Mouse (Mus musculus) limb, embryonic 15.5 days (tissue): ENCODE measurements around the gene Rbfox1. TPM values are rescaled to one million over a fixed set of nuclear protein-coding genes. Genes with fewer than 3 reads are reported as not detected.

Experiments
- ATAC-seq: fragments of 200-750 bp; cut with Nextera tagmentation; 2 replicates; pipeline ENCODE4 v1.8.0; 2017; ENCODE audit warnings: low read depth, moderate TSS enrichment; ENCODE audit not compliant: insufficient number of reproducible peaks, low FRiP score, low TSS enrichment
- H3K27ac ChIP-seq: fragments of 300-500 bp; sonication (generic); 2 replicates; pipeline ENCODE4 v1.5.1; 2015; ENCODE audit warnings: moderate library complexity, mild to moderate bottlenecking, inconsistent platforms
- H3K27me3 ChIP-seq: fragments of 300-500 bp; sonication (generic); 2 replicates; pipeline ENCODE4 v1.6.1; 2015; ENCODE audit warnings: inconsistent platforms
- H3K36me3 ChIP-seq: fragments of 300-500 bp; sonication (generic); 2 replicates; pipeline ENCODE4 v1.6.1; 2015; ENCODE audit warnings: inconsistent platforms
- H3K4me1 ChIP-seq: fragments of 300-500 bp; sonication (generic); 2 replicates; pipeline ENCODE4 v1.6.1; 2015; ENCODE audit warnings: inconsistent platforms
- H3K4me2 ChIP-seq: fragments of 300-500 bp; sonication (generic); 2 replicates; pipeline ENCODE4 v1.6.1; 2015; ENCODE audit warnings: mild to moderate bottlenecking, inconsistent platforms
- H3K4me3 ChIP-seq: fragments of 300-500 bp; sonication (generic); 2 replicates; pipeline ENCODE4 v1.5.1; 2015; ENCODE audit warnings: mild to moderate bottlenecking, inconsistent platforms
- H3K9ac ChIP-seq: fragments of 300-500 bp; sonication (generic); 2 replicates; pipeline ENCODE4 v1.6.1; 2015; ENCODE audit warnings: inconsistent platforms
- H3K9me3 ChIP-seq: fragments of 300-500 bp; sonication (generic); 2 replicates; pipeline ENCODE4 v1.6.1; 2016; ENCODE audit warnings: inconsistent platforms
- WGBS: fragments of 180-500 bp; shearing (Covaris S2); methylation state at CpG from one replicate; pipeline ENCODE4 v1.1.7; 2015; 5-methylcytosine and 5-hydroxymethylcytosine counted together
- polyA plus RNA-seq: library from polyadenylated mRNA; unstranded; fragments of >200 nt; fragmentation: Nextera tagmentation; extraction: Ambion mirVana; gene quantifications from 2 replicates; pipeline ENCODE4 v1.2.1, GENCODE M21; 2015

Gene Rbfox1
- polyA plus RNA-seq, 1 experiment from 2014 or later = 4.0 TPM

- Histone ChIP-seq H3K4me2 (no peak overlapping the region), H3K27me3 (no peaks in the 10 kb centered on the region), H3K4me3 (no peak overlapping the region), H3K36me3 (no peaks in the 10 kb centered on the region), H3K4me1 (no peaks in the 10 kb centered on the region), H3K9me3 (no peaks in the 10 kb centered on the region), H3K27ac (no peak overlapping the region), H3K9ac (no peak overlapping the region)
- ATAC-seq = no peak
- 71% methylated on average over 5 of the region's 5 CpGs for WGBS
Observed at GRCm38 (mm10) chr16:6100421-6100877, 215.3 kb downstream of the Rbfox1 start.

- H3K4me3 ChIP-seq = no peak overlapping the region
- no peaks in the 10 kb centered on the region for H3K27me3 ChIP-seq
- no peak for ATAC-seq
- H3K9me3 ChIP-seq = no peaks in the 10 kb centered on the region
- no peak overlapping the region for H3K27ac ChIP-seq
- H3K9ac ChIP-seq = no peak overlapping the region
- no peaks in the 10 kb centered on the region for H3K36me3 ChIP-seq
- no peaks in the 10 kb centered on the region for H3K4me1 ChIP-seq
- WGBS = 71% methylated on average over 2 of the region's 2 CpGs
- no peak overlapping the region for H3K4me2 ChIP-seq
Observed at GRCm38 (mm10) chr16:6103713-6104112, 218.6 kb downstream of the Rbfox1 start.

GRCm38 (mm10) chr16:6110121-6110520 lies 225.0 kb downstream of the Rbfox1 start:
- ATAC-seq = no peak
- Histone ChIP-seq H3K4me2 (no peak overlapping the region), H3K27ac (no peak overlapping the region), H3K36me3 (no peaks in the 10 kb centered on the region), H3K27me3 (no peaks in the 10 kb centered on the region), H3K9me3 (no peaks in the 10 kb centered on the region), H3K4me3 (no peak overlapping the region), H3K9ac (no peak overlapping the region), H3K4me1 (no peaks in the 10 kb centered on the region)
- WGBS = 93% methylated on average over 3 of the region's 3 CpGs

GRCm38 (mm10) chr16:6113836-6114475 lies 228.8 kb downstream of the Rbfox1 start:
- H3K4me2 ChIP-seq = no peak overlapping the region
- WGBS = 30% methylated on average over 5 of the region's 5 CpGs
- no peak overlapping the region for H3K27ac ChIP-seq
- no peaks in the 10 kb centered on the region for H3K9me3 ChIP-seq
- H3K4me1 ChIP-seq = no peaks in the 10 kb centered on the region
- H3K36me3 ChIP-seq = no peaks in the 10 kb centered on the region
- H3K9ac ChIP-seq = no peak overlapping the region
- H3K27me3 ChIP-seq = no peaks in the 10 kb centered on the region
- no peak for ATAC-seq
- H3K4me3 ChIP-seq = no peak overlapping the region

- Histone ChIP-seq H3K9ac (no peak overlapping the region), H3K4me1 (no peaks in the 10 kb centered on the region), H3K4me3 (no peak overlapping the region), H3K27ac (no peak overlapping the region), H3K9me3 (no peaks in the 10 kb centered on the region), H3K36me3 (no peaks in the 10 kb centered on the region), H3K27me3 (no peaks in the 10 kb centered on the region), H3K4me2 (no peak overlapping the region)
- WGBS = 48% methylated on average over 1 of the region's 1 CpGs
- ATAC-seq = no peak
Observed at GRCm38 (mm10) chr16:6119472-6119871, 234.3 kb downstream of the Rbfox1 start.

- no peak overlapping the region for H3K9ac ChIP-seq
- ATAC-seq = no peak
- H3K27ac ChIP-seq = no peak overlapping the region
- H3K4me2 ChIP-seq = no peak overlapping the region
- H3K9me3 ChIP-seq = no peaks in the 10 kb centered on the region
- H3K4me3 ChIP-seq = no peak overlapping the region
- 88% methylated on average over 4 of the region's 4 CpGs for WGBS
- no peaks in the 10 kb centered on the region for H3K27me3 ChIP-seq
- no peaks in the 10 kb centered on the region for H3K4me1 ChIP-seq
- H3K36me3 ChIP-seq = no peaks in the 10 kb centered on the region
Observed at GRCm38 (mm10) chr16:6121232-6121631, 236.1 kb downstream of the Rbfox1 start.

- Histone ChIP-seq H3K27ac (no peak overlapping the region), H3K4me1 (no peaks in the 10 kb centered on the region), H3K36me3 (no peaks in the 10 kb centered on the region), H3K9ac (no peak overlapping the region), H3K4me2 (no peak overlapping the region), H3K27me3 (no peaks in the 10 kb centered on the region), H3K9me3 (no peaks in the 10 kb centered on the region), H3K4me3 (no peak overlapping the region)
- no peak for ATAC-seq
- WGBS = 94% methylated on average over 22 of the region's 22 CpGs
Observed at GRCm38 (mm10) chr16:6122859-6123258, 237.7 kb downstream of the Rbfox1 start.

GRCm38 (mm10) chr16:6128314-6128713 lies 243.2 kb downstream of the Rbfox1 start:
- Histone ChIP-seq H3K4me1 (no peaks in the 10 kb centered on the region), H3K9ac (no peak overlapping the region), H3K4me2 (no peak overlapping the region), H3K4me3 (no peak overlapping the region), H3K27ac (no peak overlapping the region), H3K27me3 (no peaks in the 10 kb centered on the region), H3K36me3 (no peaks in the 10 kb centered on the region), H3K9me3 (no peaks in the 10 kb centered on the region)
- 63% methylated on average over 5 of the region's 5 CpGs for WGBS
- no peak for ATAC-seq

GRCm38 (mm10) chr16:6135016-6135415 lies 249.9 kb downstream of the Rbfox1 start:
- Histone ChIP-seq H3K9me3 (no peaks in the 10 kb centered on the region), H3K9ac (no peak overlapping the region), H3K27ac (no peak overlapping the region), H3K36me3 (no peaks in the 10 kb centered on the region), H3K4me1 (no peaks in the 10 kb centered on the region), H3K4me3 (no peak overlapping the region), H3K4me2 (no peak overlapping the region), H3K27me3 (no peaks in the 10 kb centered on the region)
- 75% methylated on average over 7 of the region's 7 CpGs for whole genome bisulfite sequencing
- no peak for ATAC-seq

- Histone ChIP-seq H3K27me3 (no peaks in the 10 kb centered on the region), H3K36me3 (no peaks in the 10 kb centered on the region), H3K4me2 (no peak overlapping the region), H3K27ac (no peak overlapping the region), H3K4me3 (no peak overlapping the region), H3K9ac (no peak overlapping the region), H3K4me1 (no peaks in the 10 kb centered on the region), H3K9me3 (no peaks in the 10 kb centered on the region)
- no peak for ATAC-seq
- 83% methylated on average over 1 of the region's 1 CpGs for WGBS
Observed at GRCm38 (mm10) chr16:6139432-6139831, 254.3 kb downstream of the Rbfox1 start.

GRCm38 (mm10) chr16:6147957-6148356 lies 262.8 kb downstream of the Rbfox1 start:
- Histone ChIP-seq H3K9me3 (no peaks in the 10 kb centered on the region), H3K4me3 (no peak overlapping the region), H3K4me2 (no peak overlapping the region), H3K27me3 (no peaks in the 10 kb centered on the region), H3K4me1 (no peaks in the 10 kb centered on the region), H3K27ac (no peak overlapping the region), H3K36me3 (no peaks in the 10 kb centered on the region), H3K9ac (no peak overlapping the region)
- ATAC-seq = no peak
- 70% methylated on average over 7 of the region's 7 CpGs for WGBS

- Histone ChIP-seq H3K4me2 (no peak overlapping the region), H3K4me1 (no peaks in the 10 kb centered on the region), H3K27me3 (no peaks in the 10 kb centered on the region), H3K36me3 (no peaks in the 10 kb centered on the region), H3K4me3 (no peak overlapping the region), H3K9ac (no peak overlapping the region), H3K9me3 (no peaks in the 10 kb centered on the region), H3K27ac (no peak overlapping the region)
- no peak for ATAC-seq
- WGBS = 74% methylated on average over 4 of the region's 4 CpGs
Observed at GRCm38 (mm10) chr16:6149345-6149744, 264.2 kb downstream of the Rbfox1 start.

GRCm38 (mm10) chr16:6155556-6155955 lies 270.4 kb downstream of the Rbfox1 start:
- Histone ChIP-seq H3K4me3 (no peak overlapping the region), H3K27ac (no peak overlapping the region), H3K27me3 (no peaks in the 10 kb centered on the region), H3K4me1 (no peaks in the 10 kb centered on the region), H3K9ac (no peak overlapping the region), H3K9me3 (no peaks in the 10 kb centered on the region), H3K4me2 (no peak overlapping the region), H3K36me3 (no peaks in the 10 kb centered on the region)
- no peak for ATAC-seq
- WGBS = 75% methylated on average over 2 of the region's 2 CpGs
